Mouse (Mus musculus) olfactory bulb, adult 2 months (tissue): ENCODE data around the gene Fibcd1.

Experiments
- CTCF ChIP-seq: fragments of 200-500 bp; IDR thresholded peaks from 2 replicates; pipeline ENCODE4 v1.5.1; 2012; ENCODE audit warnings: low read depth, mild to moderate bottlenecking, low read length, moderate library complexity; ENCODE audit not compliant: insufficient read depth
- POLR2A ChIP-seq: fragments of 200-500 bp; IDR thresholded peaks from 2 replicates; pipeline ENCODE4 v1.6.1; 2012; ENCODE audit warnings: mild to moderate bottlenecking, low read depth, low read length, moderate library complexity; ENCODE audit not compliant: insufficient read depth

GRCm38 (mm10) chr2:31865322-31865721 lies 19.5 kb upstream of the Fibcd1 start:
- no peak for TF ChIP-seq POLR2A
- TF ChIP-seq CTCF: no peak
